Mouse (Mus musculus) kidney, adult 2 months (tissue): ENCODE measurements at regions not wholly inside any gene's neighbourhood (a gene's known extent, or its start where the extent isn't known, plus 50 kb on each side); places are given as distances from the start of the nearest gene placed in this dataset.

Source experiments
- DNase-seq: peaks from one replicate; pipeline ENCODE4 v3.0.0; 2021
- H3K27ac ChIP-seq: fragments of 200-500 bp; 2 replicates; pipeline ENCODE4 v1.5.1; 2012; ENCODE audit warnings: low read depth, low read length, control low read depth, inconsistent platforms; ENCODE audit not compliant: insufficient read depth
- H3K27me3 ChIP-seq: fragments of 200-500 bp; replicated peaks from 2 replicates; pipeline ENCODE4 v1.6.1; 2012; ENCODE audit warnings: mild to moderate bottlenecking, moderate library complexity, low read length, inconsistent platforms; ENCODE audit not compliant: control insufficient read depth, insufficient read depth
- H3K36me3 ChIP-seq: fragments of 200-500 bp; 2 replicates; pipeline ENCODE4 v1.6.1; 2012; ENCODE audit warnings: mild to moderate bottlenecking, moderate library complexity, low read length, inconsistent platforms; ENCODE audit not compliant: control insufficient read depth, insufficient read depth
- H3K4me1 ChIP-seq: fragments of 200-500 bp; 2 replicates; pipeline ENCODE4 v1.6.1; 2011; ENCODE audit warnings: low read length; ENCODE audit not compliant: control insufficient read depth, insufficient read depth
- H3K4me3 ChIP-seq: fragments of 200-500 bp; 2 replicates; pipeline ENCODE4 v1.5.1; 2011; ENCODE audit warnings: mild to moderate bottlenecking, low read depth, low read length, control low read depth; ENCODE audit not compliant: insufficient read depth
- CTCF ChIP-seq: fragments of 200-500 bp; conservative IDR thresholded peaks from 2 replicates; pipeline ENCODE4 v1.5.1; 2011; ENCODE audit warnings: low read depth, mild to moderate bottlenecking, control low read depth, low read length, moderate library complexity, mixed read lengths; ENCODE audit not compliant: insufficient read depth, insufficient read length
- POLR2A ChIP-seq: fragments of 200-500 bp; IDR thresholded peaks from one replicate; pipeline ENCODE4 v1.6.1; 2011; ENCODE audit warnings: low read depth, low read length, control low read depth
- WGBS: fragments of 180-500 bp; shearing (Covaris S2); methylation state at CpG from one replicate; pipeline ENCODE4 v1.1.7; 2018; 5-methylcytosine and 5-hydroxymethylcytosine counted together

- H3K4me3 ChIP-seq: no peak overlapping the region
- TF ChIP-seq CTCF (no peak), POLR2A (no peak)
- H3K27me3 ChIP-seq: no peaks in the 10 kb centered on the region
- no peak for DNase-seq
- no peak overlapping the region for H3K27ac ChIP-seq
- H3K4me1 ChIP-seq: no peaks in the 10 kb centered on the region
- H3K36me3 ChIP-seq: no peaks in the 10 kb centered on the region
These were observed 111.0 kb downstream of the Cxcl12 start for GRCm38 (mm10) chr6:117279297-117279696.

- 61% methylated on average over 14 of the region's 14 CpGs for WGBS
- TF ChIP-seq CTCF (no peak), POLR2A (no peak)
- no peaks in the 10 kb centered on the region for H3K4me1 ChIP-seq
- no peaks in the 10 kb centered on the region for H3K27me3 ChIP-seq
- DNase-seq: no peak
- H3K36me3 ChIP-seq: no peaks in the 10 kb centered on the region
- no peak overlapping the region for H3K4me3 ChIP-seq
- no peak overlapping the region for H3K27ac ChIP-seq
These were observed 111.6 kb downstream of the Cxcl12 start for GRCm38 (mm10) chr6:117279786-117280411.

DNA sequence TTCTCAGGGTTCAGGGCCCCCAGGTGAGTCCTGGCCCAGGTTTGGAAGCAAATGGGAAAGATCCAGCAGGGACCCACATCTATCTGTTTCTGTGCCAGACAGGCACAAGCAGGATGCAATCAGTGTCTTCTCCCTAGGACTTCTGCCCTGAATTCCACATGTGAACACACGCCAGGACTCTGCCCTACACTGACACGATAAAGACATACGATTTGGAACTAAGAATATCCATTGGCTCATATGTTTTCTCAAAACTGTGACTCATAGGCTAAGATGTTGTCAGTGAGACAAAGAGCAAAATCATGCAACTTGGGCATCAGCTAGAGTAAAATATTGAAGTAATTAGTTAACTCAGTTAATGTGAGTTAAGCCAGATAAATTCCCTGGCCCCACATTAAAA, 112.6 kb downstream of the Cxcl12 start:
- Histone ChIP-seq H3K4me3 (no peak overlapping the region), H3K27ac (no peak overlapping the region), H3K27me3 (no peaks in the 10 kb centered on the region), H3K4me1 (no peaks in the 10 kb centered on the region), H3K36me3 (no peaks in the 10 kb centered on the region)
- DNase-seq: no peak
- no peak for TF ChIP-seq CTCF
- TF ChIP-seq POLR2A: no peak
- 83% methylated on average over 3 of the region's 3 CpGs for WGBS

- H3K27ac ChIP-seq: no peak overlapping the region
- H3K27me3 ChIP-seq: no peaks in the 10 kb centered on the region
- 85% methylated on average over 3 of the region's 3 CpGs for WGBS
- no peaks in the 10 kb centered on the region for H3K36me3 ChIP-seq
- H3K4me1 ChIP-seq: no peaks in the 10 kb centered on the region
- DNase-seq: no peak
- H3K4me3 ChIP-seq: no peak overlapping the region
- no peak for TF ChIP-seq CTCF
- TF ChIP-seq POLR2A: no peak
These were observed 115.3 kb downstream of the Cxcl12 start for GRCm38 (mm10) chr6:117283616-117284015.

DNA sequence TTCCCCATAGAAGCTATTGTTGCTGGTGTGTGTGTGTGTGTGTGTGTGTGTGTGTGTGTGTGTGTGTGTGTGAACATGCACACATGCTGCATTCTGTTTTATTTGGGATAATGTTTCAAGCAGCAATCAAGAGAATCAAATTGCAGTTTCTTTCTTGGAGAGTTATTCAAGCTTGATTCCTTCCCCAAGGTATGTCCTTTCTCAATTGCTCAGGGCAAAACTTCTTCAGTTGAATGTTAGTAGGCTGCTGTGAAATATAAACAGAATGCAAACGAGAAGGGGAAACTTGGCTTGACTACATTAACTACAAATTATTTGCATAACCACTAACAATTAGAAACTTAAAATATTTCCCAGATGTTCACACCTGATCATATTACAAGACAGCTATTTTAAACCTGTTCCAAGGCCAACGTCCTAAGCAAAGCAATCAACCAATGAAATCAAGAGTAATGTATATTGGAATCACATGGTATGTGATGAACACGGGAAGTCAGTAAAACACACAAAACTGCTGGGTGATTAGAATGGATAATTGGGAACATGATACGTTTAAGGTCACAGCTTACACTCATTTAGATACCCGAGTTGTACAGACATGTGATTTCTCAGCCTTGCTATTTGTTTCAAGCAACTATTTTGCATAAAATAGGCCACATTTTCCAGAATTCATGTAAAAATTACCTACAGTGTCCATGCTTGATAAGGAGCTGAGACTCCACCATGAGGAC, 116.2 kb downstream of the Cxcl12 start:
- TF ChIP-seq CTCF: no peak
- no peak for TF ChIP-seq POLR2A
- H3K36me3 ChIP-seq: no peaks in the 10 kb centered on the region
- 31% methylated on average over 5 of the region's 5 CpGs for WGBS
- no peaks in the 10 kb centered on the region for H3K4me1 ChIP-seq
- no peak overlapping the region for H3K4me3 ChIP-seq
- DNase-seq: no peak
- no peak overlapping the region for H3K27ac ChIP-seq
- no peaks in the 10 kb centered on the region for H3K27me3 ChIP-seq

DNA sequence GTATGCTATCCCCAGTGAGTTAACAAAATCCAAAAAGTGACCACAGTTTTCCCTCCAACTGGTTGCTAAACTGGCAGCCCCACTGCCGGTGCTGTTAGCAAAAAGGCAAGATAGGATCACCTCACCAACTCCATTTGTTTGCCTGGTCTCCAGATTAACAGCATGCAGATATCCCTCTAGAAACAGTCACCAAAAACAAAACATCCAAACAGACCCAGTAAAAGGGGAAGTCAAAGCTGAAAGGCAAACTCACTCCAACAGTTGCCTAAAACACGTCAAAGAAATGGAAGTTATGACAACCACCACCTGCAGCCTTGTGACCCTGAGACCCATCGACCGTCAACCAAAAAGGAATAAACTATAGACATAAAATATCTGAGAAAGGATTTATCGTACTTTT, 119.1 kb downstream of the Cxcl12 start:
- TF ChIP-seq POLR2A (no peak), CTCF (no peak)
- Histone ChIP-seq H3K27me3 (no peaks in the 10 kb centered on the region), H3K36me3 (no peaks in the 10 kb centered on the region), H3K27ac (no peak overlapping the region), H3K4me3 (no peak overlapping the region), H3K4me1 (no peaks in the 10 kb centered on the region)
- WGBS: 90% methylated on average over 5 of the region's 5 CpGs
- no peak for DNase-seq

GRCm38 (mm10) chr6:117293780-117294465, 125.6 kb downstream of the Cxcl12 start:
- Histone ChIP-seq H3K4me1 (no peaks in the 10 kb centered on the region), H3K4me3 (no peak overlapping the region), H3K27me3 (no peaks in the 10 kb centered on the region), H3K27ac (no peak overlapping the region), H3K36me3 (no peaks in the 10 kb centered on the region)
- WGBS: 36% methylated on average over 9 of the region's 9 CpGs
- no peak for DNase-seq
- no peak for TF ChIP-seq POLR2A
- no peak for TF ChIP-seq CTCF
